Mouse (Mus musculus): ENCODE data around the gene Fbrs. TPM values are rescaled to one million over a fixed set of nuclear protein-coding genes. Genes with fewer than 3 reads are reported as not detected.
"Not testable (repeated sequence)": the region's sequence is repeated elsewhere in the genome, so short reads cannot be mapped to it uniquely, and the experiment has no call there.

Fbrs gene
- polyA plus RNA-seq (2015; fragmentation: Nextera tagmentation; extraction: Ambion mirVana): 12.2 and 13.8 TPM in 2 replicates

GRCm38 (mm10) chr7:127478635-127479317, at the start of gene Fbrs:
Gene Fbrs, plus strand, starts transcription at chr7:127479199.
- Histone ChIP-seq H3K27me3 (replicated peaks) (no peaks in the 10 kb centered on the region), H3K9ac (peak within 1 kb of the TSS; percentile 99), H3K27ac (peak within 1 kb of the TSS; percentile 99), H3K36me3 (peaks cover 40% of the 10 kb centered on the region), H3K4me1 (peaks cover 27% of the 10 kb centered on the region), H3K9me3 (no peaks in the 10 kb centered on the region), H3K4me3 (replicated peaks) (peak within 1 kb of the TSS; percentile 95), H3K4me2 (peak within 1 kb of the TSS; percentile 81)
- 0% methylated on average over 57 of the region's 62 CpGs for WGBS
- ATAC-seq (ENCODE audit: insufficient read depth, low FRiP score, low read depth): peak; percentile 68

DNA sequence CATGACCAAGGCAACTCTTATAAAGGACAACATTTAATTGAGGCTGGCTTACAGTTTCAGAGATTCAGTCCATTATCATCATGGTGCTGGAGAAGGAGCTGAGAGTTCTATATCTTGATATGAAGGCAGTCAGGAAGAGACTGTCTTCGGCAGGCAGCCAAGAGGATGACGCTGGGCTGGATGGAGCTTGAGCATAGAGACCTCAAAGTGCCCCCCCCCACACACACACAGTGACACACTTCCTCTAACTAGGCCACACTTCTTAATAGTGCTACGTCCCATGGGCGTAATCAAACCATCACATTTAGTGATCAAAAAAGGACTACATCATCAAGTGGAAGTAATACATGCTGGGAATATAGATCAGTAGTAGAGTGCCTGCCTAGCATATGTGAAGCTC, 43.8 kb upstream of the Fbrs start:
- ATAC-seq (ENCODE audit: insufficient read depth, low FRiP score, low read depth): no peak
- Histone ChIP-seq H3K27me3 (replicated peaks) (no peaks in the 10 kb centered on the region), H3K27ac (no peak overlapping the region), H3K4me2 (no peak overlapping the region), H3K4me3 (replicated peaks) (no peak overlapping the region), H3K4me1 (no peaks in the 10 kb centered on the region), H3K36me3 (no peaks in the 10 kb centered on the region), H3K9me3 (0 out of 2 replicates have a peak, but pooled peaks cover 5% of the 10 kb centered on the region), H3K9ac (no peak overlapping the region)
- 80% methylated on average over 4 of the region's 4 CpGs for WGBS

DNA sequence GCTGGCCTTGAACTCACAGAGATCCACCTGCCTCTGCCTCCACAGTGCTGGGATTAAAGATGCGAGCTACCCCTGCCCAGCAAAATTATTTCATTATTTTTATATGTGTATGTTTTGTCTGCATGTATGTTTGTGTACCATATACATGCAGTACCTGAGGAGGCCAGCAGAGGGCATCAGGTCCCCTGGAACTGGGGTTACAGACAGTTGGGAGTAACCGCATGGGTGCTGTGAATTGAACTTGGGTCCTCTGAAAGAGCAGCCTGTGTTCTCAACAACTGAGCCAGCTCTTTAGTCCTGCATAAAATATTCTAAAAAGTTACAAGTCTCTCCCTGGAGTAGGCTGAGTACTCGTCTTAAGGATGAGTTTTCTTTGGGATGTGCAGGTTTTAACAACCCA, 41.3 kb upstream of the Fbrs start:
- no peaks in the 10 kb centered on the region for H3K4me1 ChIP-seq
- H3K9me3 ChIP-seq: 0 out of 2 replicates have a peak, but pooled peaks cover 5% of the 10 kb centered on the region
- H3K4me3 ChIP-seq (replicated peaks): no peak overlapping the region
- no peaks in the 10 kb centered on the region for H3K36me3 ChIP-seq
- no peaks in the 10 kb centered on the region for H3K27me3 ChIP-seq (replicated peaks)
- WGBS: 88% methylated on average over 3 of the region's 3 CpGs
- H3K4me2 ChIP-seq: no peak overlapping the region
- no peak overlapping the region for H3K27ac ChIP-seq
- no peak overlapping the region for H3K9ac ChIP-seq
- ATAC-seq (ENCODE audit: insufficient read depth, low FRiP score, low read depth): no peak

DNA sequence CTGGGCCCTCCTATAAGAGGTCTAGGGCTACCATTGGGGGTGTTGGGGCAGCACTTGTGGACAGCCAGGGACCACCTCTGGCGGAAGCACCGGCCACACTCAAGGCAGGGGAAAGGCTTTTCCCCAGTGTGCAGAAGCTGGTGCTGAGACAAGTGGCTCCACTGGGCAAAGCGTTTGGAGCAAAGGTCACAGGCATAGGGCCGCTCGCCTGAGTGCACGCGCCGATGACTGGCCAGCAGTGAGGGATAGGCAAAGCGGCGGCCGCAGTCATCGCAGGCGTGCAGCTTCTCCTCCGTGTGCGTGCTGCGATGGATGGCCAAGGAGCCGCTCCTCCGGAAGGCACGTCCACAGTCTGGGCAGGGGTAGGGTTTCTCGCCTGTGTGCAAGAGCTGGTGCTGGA, 35.0 kb upstream of the Fbrs start:
- H3K4me3 ChIP-seq (replicated peaks): no peak overlapping the region
- H3K9me3 ChIP-seq: no peaks in the 10 kb centered on the region
- no peak overlapping the region for H3K27ac ChIP-seq
- H3K36me3 ChIP-seq: peaks cover 20% of the 10 kb centered on the region
- no peaks in the 10 kb centered on the region for H3K4me1 ChIP-seq
- H3K9ac ChIP-seq: no peak overlapping the region
- no peak for ATAC-seq (ENCODE audit: insufficient read depth, low FRiP score, low read depth)
- no peaks in the 10 kb centered on the region for H3K27me3 ChIP-seq (replicated peaks)
- H3K4me2 ChIP-seq: no peak overlapping the region
- WGBS: 88% methylated on average over 20 of the region's 20 CpGs

- no peaks in the 10 kb centered on the region for H3K9me3 ChIP-seq
- H3K4me3 ChIP-seq (replicated peaks): peak within 1 kb of the TSS; percentile 89
- H3K9ac ChIP-seq: peak within 1 kb of the TSS; percentile 85
- H3K4me2 ChIP-seq: peak within 1 kb of the TSS; percentile 64
- H3K36me3 ChIP-seq: peaks cover 28% of the 10 kb centered on the region
- under 1% methylated on average over 54 of the region's 54 CpGs for WGBS
- H3K4me1 ChIP-seq: peaks cover 21% of the 10 kb centered on the region
- peak within 1 kb of the TSS; percentile 94 for H3K27ac ChIP-seq
- H3K27me3 ChIP-seq (replicated peaks): no peaks in the 10 kb centered on the region
- peak; percentile 89 for ATAC-seq (ENCODE audit: insufficient read depth, low FRiP score, low read depth)
Observed at GRCm38 (mm10) chr7:127448521-127449300, 30.3 kb upstream of the Fbrs start, which contains the start of gene Zfp689. Gene Zfp689, minus strand, starts transcription at chr7:127449158.

DNA sequence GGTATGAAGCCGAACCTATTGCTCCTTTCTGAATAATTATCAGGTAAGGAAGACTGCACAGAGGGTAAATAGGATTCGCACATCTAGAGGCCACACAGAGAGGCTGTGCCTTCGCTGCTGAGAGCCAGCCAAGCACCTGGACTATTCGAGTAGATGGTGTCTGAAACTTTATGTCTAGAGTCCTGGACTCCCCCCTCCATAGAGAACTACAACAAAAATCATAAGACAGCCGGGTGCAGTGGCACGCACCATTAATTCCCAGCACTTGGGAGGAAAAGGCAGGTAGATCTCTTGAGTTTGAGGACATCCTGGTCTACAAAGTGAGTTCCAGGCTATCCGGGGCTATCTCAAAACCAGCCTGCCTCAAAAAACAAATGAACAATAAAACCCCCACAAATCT, 29.0 kb upstream of the Fbrs start:
- Histone ChIP-seq H3K27me3 (replicated peaks) (no peaks in the 10 kb centered on the region), H3K9me3 (no peaks in the 10 kb centered on the region), H3K4me3 (replicated peaks) (peak overlapping the region; percentile 89), H3K9ac (no peak overlapping the region), H3K4me2 (peak overlapping the region; percentile 64), H3K27ac (no peak overlapping the region), H3K36me3 (peaks cover 21% of the 10 kb centered on the region; the same call in 1 of the 2 replicates), H3K4me1 (peaks cover 21% of the 10 kb centered on the region)
- 82% methylated on average over 7 of the region's 7 CpGs for WGBS
- no peak for ATAC-seq (ENCODE audit: insufficient read depth, low FRiP score, low read depth)

DNA sequence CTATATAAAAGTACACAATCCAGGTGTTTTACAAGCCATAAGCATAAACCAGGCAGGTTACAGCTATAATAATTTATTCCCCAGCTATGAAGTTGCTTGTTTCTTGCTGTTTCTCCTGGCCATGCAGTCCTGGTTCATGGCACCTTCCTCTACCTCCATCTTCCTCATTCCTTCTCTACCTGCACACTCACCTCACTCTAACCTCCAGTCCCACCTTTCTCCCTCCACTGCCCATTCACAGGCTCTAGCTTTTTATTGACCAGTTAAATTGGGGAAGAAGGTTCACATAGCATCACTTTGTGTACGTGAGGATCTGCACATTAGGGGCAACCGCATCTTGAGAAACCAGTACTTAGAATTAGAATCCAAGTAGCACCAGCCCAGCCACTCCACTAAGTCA, 25.9 kb upstream of the Fbrs start:
- no peak overlapping the region for H3K4me3 ChIP-seq (replicated peaks)
- H3K36me3 ChIP-seq: peaks cover 34% of the 10 kb centered on the region
- H3K27me3 ChIP-seq (replicated peaks): no peaks in the 10 kb centered on the region
- no peak for ATAC-seq (ENCODE audit: insufficient read depth, low FRiP score, low read depth)
- H3K4me2 ChIP-seq: no peak overlapping the region
- no peak overlapping the region for H3K27ac ChIP-seq
- H3K9me3 ChIP-seq: no peaks in the 10 kb centered on the region
- peaks cover 21% of the 10 kb centered on the region for H3K4me1 ChIP-seq
- 98% methylated on average over 2 of the region's 2 CpGs for WGBS
- H3K9ac ChIP-seq: no peak overlapping the region

GRCm38 (mm10) chr7:127454905-127455304, 24.1 kb upstream of the Fbrs start:
- H3K27me3 ChIP-seq (replicated peaks): no peaks in the 10 kb centered on the region
- H3K9me3 ChIP-seq: no peaks in the 10 kb centered on the region
- peaks cover 38% of the 10 kb centered on the region for H3K36me3 ChIP-seq
- peaks cover 19% of the 10 kb centered on the region for H3K4me1 ChIP-seq
- H3K4me3 ChIP-seq (replicated peaks): no peak overlapping the region
- ATAC-seq (ENCODE audit: insufficient read depth, low FRiP score, low read depth): no peak
- WGBS: 84% methylated on average over 7 of the region's 7 CpGs
- H3K4me2 ChIP-seq: no peak overlapping the region
- H3K9ac ChIP-seq: no peak overlapping the region
- H3K27ac ChIP-seq: no peak overlapping the region

DNA sequence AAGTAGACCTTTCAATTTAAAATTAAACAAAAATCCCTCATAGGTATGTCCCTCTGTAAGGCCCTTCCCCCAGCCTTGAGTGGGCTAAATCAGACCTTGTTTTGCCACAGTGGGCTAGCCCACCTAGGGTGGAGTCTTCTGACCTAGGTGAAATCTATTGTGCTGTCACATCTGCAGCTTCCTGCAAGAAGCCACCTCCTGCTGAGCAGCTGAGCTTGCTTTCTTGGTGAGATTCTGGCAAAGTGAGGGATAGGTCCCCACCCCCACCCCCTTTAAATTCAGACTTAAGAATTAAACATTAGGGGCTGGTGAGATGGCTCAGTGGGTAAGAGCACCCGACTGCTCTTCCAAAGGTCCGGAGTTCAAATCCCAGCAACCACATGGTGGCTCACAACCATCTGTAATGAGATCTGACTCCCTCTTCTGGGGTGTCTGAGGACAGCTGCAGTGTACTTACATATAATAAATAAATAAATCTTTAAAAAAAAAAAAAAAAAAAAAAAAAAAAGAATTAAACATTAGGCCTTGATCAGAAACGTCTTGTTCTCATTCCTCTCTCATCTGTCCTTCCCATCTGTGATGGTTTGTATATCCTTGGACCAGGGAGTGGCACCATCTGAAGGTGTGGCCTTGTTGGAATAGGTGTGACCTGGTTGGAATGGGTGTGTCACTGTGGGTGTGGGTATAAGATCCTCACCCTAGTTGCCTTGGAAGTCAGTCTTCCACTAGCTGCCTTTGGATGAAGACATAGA, 20.5 kb upstream of the Fbrs start:
- not testable (repeated sequence) for H3K9me3 ChIP-seq; H3K4me3 ChIP-seq (replicated peaks); ATAC-seq (ENCODE audit: insufficient read depth, low FRiP score, low read depth); H3K27me3 ChIP-seq (replicated peaks); H3K9ac ChIP-seq; H3K4me1 ChIP-seq; H3K4me2 ChIP-seq; H3K27ac ChIP-seq
- H3K36me3 ChIP-seq: peaks cover 35% of the 10 kb centered on the region
- 84% methylated on average over 3 of the region's 3 CpGs for WGBS

DNA sequence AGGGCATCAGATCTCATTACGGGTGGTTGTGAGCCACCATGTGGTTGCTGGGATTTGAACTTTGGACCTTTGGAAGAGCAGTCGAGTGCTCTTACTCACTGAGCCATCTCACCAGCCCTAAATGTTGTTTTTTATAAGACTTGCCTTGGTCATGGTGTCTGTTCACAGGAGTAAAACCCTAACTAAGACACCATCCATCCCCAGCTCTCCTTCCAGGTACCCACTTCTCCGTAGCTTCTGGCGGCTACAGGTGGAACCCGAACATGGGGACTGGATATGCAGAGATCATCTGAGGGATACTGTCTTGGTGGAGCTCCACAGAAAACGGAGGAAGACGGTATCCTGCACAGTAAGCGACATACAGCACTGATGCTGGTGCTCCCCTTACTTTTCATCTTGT, 19.7 kb upstream of the Fbrs start, which contains the start of gene Prr14:
Prr14 (plus strand) TSS at position 301 of the 400 bp plus-strand sequence.
- not testable (repeated sequence) for ATAC-seq (ENCODE audit: insufficient read depth, low FRiP score, low read depth); H3K9ac ChIP-seq; H3K4me2 ChIP-seq; H3K4me3 ChIP-seq (replicated peaks); H3K27me3 ChIP-seq (replicated peaks); H3K27ac ChIP-seq; H3K4me1 ChIP-seq; H3K9me3 ChIP-seq
- 97% methylated on average over 8 of the region's 8 CpGs for WGBS
- H3K36me3 ChIP-seq: peaks cover 39% of the 10 kb centered on the region

DNA sequence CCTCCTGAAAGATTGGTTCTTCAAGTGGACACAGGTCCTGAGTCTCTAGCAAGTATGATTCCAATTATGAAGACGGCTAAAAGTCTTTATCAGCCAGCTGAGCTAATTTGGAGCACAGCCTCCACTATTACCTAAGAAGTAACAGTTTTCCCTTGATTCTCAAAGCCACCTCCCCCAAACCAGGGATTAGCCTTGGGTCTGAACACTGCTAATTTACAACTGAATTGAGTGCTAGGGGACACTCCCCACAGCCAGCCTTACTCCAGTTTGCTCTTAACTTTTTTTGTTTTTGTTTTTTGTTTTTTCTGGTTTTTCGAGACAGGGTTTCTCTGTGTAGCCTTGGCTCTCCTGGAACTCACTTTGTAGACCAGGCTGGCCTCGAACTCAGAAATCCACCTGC, 13.8 kb upstream of the Fbrs start:
- H3K9ac ChIP-seq: no peak overlapping the region
- ATAC-seq (ENCODE audit: insufficient read depth, low FRiP score, low read depth): no peak
- H3K9me3 ChIP-seq: no peaks in the 10 kb centered on the region
- no peaks in the 10 kb centered on the region for H3K27me3 ChIP-seq (replicated peaks)
- WGBS: 95% methylated on average over 3 of the region's 3 CpGs
- peaks cover 18% of the 10 kb centered on the region for H3K36me3 ChIP-seq
- no peak overlapping the region for H3K4me3 ChIP-seq (replicated peaks)
- no peak overlapping the region for H3K27ac ChIP-seq
- H3K4me2 ChIP-seq: no peak overlapping the region
- H3K4me1 ChIP-seq: 0 out of 2 replicates have a peak, but pooled peaks cover 4% of the 10 kb centered on the region
